Mouse (Mus musculus) kidney, postnatal 25 days (tissue): Measurements from ENCODE around the gene 4930518I15Rik.
"Not testable (repeated sequence)": the region's sequence is repeated elsewhere in the genome, so short reads cannot be mapped to it uniquely, and the experiment has no call there.

Experiments
- DNase-seq, 2 experiments: peaks; one replicate each; pipeline ENCODE4 v3.0.0; 2021; ENCODE audit warnings: mixed read lengths in 2 of 2

4930518I15Rik gene

DNA sequence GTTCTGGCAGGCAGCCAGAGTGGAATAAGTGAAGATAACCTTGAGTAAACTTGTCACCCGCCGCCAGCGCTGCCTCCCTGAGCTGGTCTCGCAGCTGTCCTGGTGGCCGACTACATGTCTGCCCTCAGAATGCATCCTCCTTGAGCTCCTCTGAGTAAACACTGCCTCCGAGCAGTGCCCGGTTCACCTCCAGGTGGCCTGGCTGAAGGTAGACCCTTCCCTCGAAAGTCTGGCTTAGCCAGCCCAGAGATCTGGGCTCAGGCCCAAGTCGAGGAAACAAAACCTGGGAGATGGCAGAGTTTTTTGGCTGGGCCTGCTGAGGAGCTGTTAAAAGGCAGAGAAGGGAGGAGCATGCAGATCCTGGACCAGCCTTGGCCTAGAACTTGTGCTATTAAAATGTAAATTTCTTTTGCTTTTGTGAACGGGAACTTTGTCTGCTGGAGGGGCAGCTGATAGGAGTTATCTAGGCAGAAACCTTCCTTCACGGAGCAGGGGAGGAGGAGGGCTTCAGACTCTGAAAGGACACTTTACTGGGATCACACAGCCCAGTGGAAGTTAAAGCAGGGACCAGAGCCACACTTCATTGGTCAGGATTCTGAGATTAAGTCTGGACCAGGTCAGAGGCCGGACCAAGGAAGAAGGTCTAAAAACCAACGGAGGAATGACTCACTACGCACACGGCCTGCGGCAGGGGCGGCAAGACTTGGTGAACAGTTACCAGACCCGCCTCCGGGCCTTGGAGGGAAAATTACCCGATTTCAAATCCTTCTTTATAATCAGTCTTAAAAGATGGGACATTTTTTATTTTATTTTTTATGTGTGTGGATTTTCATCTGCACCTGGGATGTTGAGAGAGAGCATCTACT lies 15.7 kb downstream of the 4930518I15Rik start:
- DNase-seq = peak; percentile 65

DNA sequence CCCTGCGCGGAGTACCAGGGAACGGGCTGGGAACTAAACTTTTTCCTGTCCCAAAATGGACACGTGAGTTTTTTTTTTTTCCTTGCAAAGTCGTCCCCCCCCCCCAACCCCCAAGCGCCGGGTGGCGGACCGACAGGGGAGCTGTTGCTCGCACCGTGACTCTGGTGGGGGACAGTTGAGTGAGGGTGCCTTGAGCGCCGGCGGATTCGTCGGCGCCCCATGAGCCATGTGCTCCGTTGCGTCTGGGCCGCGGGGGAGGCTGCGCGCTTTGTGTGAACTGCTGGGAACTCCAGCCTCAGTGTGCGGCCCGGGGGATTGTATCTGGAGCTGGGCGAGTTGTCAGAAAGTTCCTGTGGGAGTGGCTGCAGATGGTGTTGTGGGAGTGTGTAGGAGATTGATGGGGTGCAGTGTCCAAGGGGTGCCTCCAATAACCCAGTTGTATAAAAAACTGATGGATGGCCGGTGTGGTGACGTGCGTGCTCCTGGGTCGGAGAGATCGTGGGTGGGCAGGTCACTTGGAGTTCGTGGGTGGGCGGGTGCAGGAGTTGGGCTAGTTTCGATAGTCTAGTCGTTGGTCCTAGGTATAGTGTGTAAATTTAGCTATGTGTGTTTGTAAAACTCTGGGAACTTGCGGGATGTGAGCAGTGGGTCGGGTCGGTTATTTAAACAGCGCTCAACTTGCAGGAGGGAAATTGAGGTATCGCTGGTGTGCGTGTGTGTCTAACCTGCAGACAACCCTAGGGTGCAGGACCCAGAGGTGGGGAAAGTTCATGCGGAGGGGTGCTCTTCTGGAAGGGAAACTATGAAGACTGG lies 16.5 kb downstream of the 4930518I15Rik start:
- DNase-seq = peak; percentile 66 to 78

DNA sequence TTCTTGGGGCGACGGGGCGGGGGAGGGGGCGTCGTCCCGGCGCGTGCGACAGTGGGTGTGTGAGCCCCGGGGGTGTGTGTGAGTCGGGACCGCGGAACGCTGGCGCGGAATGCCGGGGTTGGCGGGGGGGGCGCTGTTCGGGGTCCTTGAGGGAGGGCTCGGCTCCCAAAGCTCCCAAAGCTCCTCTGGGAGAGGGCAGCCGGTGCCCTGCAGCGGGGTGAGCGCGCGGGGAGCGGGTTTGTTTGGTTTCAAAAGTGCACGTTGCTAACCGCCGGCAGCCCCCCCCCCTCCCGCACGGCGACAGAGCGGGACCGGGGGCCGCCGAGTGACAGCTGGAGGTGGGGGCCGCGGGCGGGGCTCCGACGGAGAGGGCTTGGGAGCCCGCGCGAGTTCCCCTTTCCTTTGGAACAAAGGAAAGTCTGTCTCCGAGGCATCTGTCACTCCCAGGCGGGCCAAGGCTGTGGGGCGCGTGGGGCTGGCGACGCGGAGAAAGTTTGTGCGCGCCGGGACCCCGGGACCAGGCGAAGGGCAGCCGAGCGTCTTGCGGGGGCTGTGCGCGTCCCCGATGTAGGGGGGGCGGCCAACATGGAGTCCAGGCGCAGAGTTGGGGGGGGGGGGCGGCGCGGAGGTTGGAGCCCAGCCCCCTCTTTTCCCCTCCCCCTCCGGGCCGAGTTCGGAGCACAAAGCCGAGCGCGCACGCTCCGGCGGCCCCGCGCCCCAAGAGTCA lies 17.3 kb downstream of the 4930518I15Rik start:
- DNase-seq = peak; percentile 30 to 46

DNA sequence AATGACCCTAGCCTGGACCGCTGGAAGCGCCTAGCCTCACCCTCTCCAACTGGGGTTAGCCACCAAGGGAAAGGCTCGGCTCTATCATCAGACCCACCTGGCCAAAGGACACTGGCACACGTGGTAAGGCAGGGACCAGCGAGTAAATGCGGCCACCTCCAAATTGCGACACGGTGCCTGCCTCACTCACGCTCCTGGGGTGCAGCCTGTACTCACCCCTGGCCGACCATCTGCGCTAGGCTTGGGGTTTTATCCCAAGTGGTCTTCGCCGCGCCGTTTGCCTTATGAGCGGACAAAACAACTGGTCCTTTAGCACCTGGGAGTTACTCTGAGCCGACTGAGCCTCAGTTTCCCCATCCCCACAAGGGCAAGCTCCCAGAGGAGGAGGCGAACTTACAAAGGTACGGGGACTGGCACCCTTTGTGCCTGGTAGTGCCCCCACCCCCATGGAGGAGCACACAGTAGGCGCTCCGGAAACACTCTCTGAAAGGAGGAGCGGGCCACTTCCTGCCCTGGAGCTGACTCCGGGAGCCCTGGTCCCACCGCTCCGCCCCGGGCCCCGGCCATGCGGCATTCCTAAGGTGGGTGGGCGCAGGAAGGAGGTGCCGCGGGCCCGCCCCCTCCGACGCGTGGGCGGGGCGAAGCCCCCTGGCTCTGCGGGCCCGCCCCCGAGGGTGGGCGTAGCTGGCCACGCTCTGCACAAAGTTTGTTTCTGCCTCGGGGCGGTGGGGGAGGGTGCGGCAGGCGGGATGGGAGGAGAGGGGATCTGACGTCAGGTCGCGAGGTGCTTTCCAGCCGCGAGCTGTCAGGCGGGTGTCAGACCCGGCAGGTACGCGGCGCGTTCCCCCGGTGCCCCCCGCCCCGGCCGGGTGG lies 18.2 kb downstream of the 4930518I15Rik start, which contains the start of gene Tgif2:
Gene Tgif2 (plus strand): TSS at position 689 of the 873 bp plus-strand sequence.
- peak; percentile 71 to 82 for DNase-seq

DNA sequence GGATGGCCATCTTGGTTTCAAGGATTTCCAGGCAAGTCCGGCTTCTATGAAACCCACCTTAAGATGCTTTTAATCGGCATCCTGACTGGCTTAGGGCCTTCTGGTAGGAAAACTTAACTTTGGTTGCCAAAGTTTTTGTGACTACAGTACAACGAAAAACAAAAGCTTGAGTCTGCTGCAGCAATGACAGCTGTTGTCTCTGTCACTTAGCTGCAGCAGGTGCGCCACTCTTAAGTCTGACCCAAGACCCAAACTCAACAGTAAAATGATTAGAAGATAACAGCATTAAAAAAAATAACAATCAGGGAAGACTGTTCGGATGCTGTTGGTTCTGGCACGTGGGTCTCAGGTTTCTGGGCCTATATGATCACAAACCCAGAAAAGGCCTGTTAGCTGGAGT lies 18.9 kb downstream of the 4930518I15Rik start:
- DNase-seq = no peak

DNA sequence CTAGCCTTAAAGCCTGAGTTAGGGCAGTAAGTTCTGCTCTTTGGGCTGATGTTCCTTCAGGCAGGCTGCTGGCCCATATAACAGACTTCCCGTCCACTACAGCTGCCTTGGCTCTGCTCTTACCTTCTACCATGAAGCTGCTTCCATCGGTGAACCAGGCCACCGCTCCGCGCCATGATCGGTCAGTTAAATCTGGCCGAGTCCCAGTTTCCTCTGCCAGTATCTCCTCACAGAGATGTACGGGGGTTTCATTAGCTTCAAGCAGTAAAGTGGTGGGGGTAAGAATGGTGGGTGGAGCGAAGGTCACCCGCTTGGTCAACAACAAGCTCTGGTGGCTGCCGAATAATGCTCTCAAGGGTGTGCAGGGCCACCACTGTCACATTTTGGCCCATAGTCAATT lies 23.4 kb downstream of the 4930518I15Rik start:
- DNase-seq = no peak

DNA sequence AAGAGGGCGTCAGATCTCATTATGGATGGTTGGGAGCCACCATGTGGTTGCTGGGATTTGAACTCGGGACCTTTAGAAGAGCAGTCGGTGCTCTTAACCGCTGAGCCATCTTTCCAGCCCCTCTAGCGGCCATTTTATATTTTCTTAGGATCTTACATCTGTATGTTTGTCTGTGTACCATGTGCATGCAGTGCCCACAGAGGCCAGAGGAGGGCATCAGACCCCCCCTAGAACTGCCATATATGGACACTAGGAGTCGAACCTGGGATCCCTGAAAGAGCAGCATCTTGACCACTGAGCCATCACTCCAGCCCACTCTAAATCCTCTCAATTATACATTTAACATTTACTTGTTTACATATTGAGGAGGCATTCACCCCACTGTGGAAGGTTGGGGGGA lies 32.6 kb downstream of the 4930518I15Rik start:
- DNase-seq = not testable (repeated sequence)

DNA sequence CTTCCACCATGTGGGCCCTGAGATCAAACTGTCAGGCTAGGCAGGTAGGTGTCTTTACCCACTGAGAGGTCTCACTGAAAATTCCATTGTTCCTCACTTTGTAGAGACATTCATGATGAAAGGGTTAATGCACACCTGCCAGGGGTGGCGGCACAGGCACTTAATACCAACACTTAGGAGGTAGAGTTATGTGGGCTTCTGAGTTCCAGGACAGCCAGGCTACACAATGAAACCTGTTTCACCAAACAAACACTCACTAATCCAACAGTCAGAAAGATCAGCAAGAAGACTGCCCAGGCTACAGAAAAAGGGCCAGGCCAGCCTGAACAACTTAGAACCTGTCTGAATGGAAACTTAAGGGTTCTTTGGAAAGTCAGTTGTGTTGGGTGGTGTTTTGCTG lies 41.6 kb downstream of the 4930518I15Rik start:
- DNase-seq = no peak

DNA sequence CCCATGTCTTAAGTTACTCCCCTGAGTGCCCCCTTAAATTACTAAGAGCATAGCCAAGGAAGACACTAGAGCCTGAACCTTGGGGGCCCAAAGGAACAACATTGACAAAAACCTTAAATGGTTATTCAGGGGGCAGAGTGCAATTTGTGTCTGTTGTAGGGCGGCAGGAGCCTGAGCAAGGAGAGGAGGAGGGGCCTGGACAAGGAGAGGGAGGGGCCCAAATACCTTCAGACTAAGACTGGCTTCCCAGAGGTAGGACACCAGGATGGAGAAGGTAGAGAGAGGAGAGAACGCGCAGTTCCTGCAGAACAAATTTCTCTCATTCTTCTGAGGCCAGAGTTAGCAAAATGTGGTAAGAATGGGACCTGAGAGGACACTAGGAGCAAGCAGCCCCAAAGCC lies 42.3 kb downstream of the 4930518I15Rik start:
- no peak for DNase-seq

DNA sequence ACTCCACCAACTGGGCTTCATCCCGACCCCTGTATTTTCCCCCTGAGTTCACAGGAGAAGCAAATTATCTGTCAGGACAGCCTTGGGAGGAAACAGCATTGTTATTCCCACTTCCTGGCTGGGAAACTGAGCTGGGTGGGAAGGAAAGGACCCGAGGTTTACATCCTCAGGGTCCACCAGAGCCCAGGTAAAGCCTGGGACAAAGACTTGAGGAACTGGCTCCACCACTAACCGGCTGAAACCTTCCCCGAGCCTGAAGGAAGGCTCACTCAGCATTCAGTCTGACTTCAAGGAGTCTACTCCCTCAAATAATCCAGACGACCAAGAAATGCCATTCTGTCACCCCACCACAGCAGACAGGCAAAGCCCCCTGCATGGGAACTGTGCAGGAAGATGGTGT lies 42.9 kb downstream of the 4930518I15Rik start:
- DNase-seq = no peak

DNA sequence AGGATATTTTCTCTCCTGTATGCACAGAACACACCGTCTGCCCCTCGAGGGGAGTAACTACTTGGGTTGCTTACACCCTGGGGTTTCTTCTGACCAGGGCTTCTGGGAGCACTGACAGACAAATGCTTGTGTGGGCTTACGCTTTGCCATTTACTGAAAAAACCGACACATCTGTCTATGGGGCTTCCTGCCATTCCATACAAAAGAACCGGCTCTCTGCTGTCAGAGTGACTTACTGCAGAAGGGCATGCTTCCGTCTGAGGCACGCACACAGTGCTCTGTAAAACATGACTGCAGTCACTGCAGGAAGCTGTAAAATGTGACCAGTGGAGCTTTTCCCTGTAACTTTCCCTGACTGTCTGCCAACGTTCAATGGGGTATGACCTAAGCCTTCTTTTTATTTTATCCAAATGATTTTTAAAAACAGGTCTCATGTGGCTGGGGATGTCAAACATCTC lies 43.4 kb downstream of the 4930518I15Rik start:
- DNase-seq = peak; percentile 57 to 76

DNA sequence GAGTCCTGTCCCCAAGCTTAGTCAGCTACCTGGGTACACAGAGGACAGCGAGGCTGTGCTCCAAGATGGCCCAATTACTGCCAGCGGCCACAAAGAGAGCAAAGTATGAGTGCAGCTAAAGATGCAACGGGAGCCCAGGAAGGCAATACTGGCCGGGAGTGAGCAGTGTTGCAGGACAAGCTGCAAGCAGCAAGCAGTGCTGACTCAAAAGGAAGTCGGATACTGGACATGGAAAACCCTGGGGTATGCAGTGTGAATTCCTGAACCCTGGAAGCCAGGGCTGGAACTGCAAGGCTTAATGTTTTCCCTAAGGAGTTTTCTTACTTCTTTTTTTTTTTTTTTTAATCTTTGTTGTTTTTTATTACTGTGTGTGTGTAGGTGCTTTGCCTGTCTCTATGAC lies 46.2 kb downstream of the 4930518I15Rik start:
- DNase-seq = peak in 1 of 2 experiments; percentile 8

DNA sequence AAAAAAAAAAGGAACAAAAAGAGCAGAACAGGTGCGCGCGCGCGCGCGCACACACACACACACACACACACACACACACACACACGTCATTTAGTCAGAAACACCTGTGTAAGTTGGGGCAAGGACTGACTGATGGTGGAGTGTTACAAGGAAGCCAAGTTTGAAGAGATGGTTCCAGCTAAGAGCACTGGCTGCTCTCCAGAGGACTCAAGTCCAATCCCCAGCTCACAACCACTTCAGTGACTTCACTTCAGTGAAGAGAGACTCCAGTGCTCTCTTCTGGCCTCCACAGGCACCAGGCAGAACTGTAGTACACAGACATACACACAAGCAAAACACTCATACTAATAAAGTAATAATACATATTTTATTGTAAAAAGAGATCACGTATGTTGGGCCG lies 47.0 kb downstream of the 4930518I15Rik start:
- peak; percentile 34 to 51 for DNase-seq

DNA sequence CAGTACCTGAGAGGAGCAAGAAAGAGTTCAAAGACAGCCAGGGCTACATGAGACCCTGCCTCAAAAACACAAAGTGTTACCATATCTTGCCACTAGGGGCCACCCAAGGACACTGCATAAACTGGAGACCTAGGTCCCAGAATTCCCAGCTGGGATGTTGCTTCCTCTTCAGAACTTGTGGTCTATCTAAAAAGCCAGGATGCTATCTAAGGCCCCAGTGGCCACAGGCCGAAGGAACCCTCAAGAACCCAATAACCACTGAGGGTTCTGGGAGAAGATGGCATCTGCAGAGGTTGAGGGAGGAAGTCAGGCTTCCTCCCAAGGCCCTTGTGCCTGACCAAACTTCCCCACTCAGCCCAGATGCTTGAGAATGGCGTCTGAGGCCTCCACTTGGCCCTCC lies 48.2 kb downstream of the 4930518I15Rik start:
- DNase-seq = peak; percentile 58 to 87

DNA sequence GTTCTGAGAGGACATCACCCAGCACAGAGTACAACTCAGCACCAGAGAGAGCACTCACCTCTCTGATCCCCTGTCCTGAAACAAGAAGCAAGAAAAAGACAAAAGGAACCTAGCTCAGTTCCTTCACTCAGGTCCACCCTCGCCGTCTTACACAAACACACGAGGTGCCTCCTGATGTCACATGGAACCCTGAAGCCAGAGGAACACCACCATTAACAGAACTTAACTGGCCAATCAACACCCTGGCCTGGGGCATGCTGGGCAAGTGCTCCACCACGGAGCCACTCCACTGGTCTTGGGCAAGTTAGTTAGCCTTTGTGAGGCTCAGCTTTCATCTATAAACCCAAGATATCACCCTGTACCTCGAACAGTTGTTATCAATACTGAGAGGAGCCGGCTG lies 50.9 kb downstream of the 4930518I15Rik start:
- no peak for DNase-seq
